Mouse (Mus musculus): ENCODE measurements around the gene Tmem159. TPM values are rescaled to one million over a fixed set of nuclear protein-coding genes. Genes with fewer than 3 reads are reported as not detected.

The Tmem159 gene
- total RNA-seq (2012; rRNA removed) (not detected in 2 replicates), polyA plus RNA-seq (2012; ENCODE audit: insufficient read depth in 1 of 2, insufficient read length in 2 of 2, low read depth in 1 of 2, low replicate concordance in 2 of 2, missing spikeins in 1 of 2) (not detected)

- Histone ChIP-seq H3K4me1 (ENCODE audit: control insufficient read depth in 1 of 2, insufficient read depth in 2 of 2, low read length in 2 of 2) (no peaks in the 10 kb centered on the region), H3K9ac (ENCODE audit: control insufficient read depth, low read depth, low read length, poor library complexity, severe bottlenecking) (no peak within 1 kb of the TSS), H3K9me3 (replicated peaks; ENCODE audit: insufficient read depth, low read length) (no peaks in the 10 kb centered on the region), H3K79me2 (ENCODE audit: control insufficient read depth, insufficient read depth, low read length, poor library complexity) (no peaks in the 10 kb centered on the region), H3K36me3 (ENCODE audit: control insufficient read depth in 1 of 2, insufficient read depth in 2 of 2, low read length in 2 of 2) (no peaks in the 10 kb centered on the region), H3K4me3 (ENCODE audit: control insufficient read depth in 1 of 2, insufficient read depth in 1 of 2, low read depth in 2 of 2, low read length in 2 of 2) (no peak within 1 kb of the TSS), H3K27ac (ENCODE audit: control insufficient read depth, low read depth, low read length) (no peak within 1 kb of the TSS), H3K27me3 (ENCODE audit: control insufficient read depth in 1 of 2, insufficient read depth in 2 of 2, low read length in 2 of 2) (no peaks in the 10 kb centered on the region)
- TF ChIP-seq MAZ (IDR thresholded peaks at IDR 0.05; ENCODE audit: low read depth, low read length) (no peak), EP300 (IDR thresholded peaks at IDR 0.05; ENCODE audit: low read depth in 1 of 2, low read length in 2 of 2) (no peak), POLR2AphosphoS5 (IDR thresholded peaks at IDR 0.05; ENCODE audit: borderline replicate concordance, low read depth, low read length) (no peak), POLR2A (IDR thresholded peaks at IDR 0.05; ENCODE audit: control insufficient read depth in 1 of 2, insufficient read depth in 1 of 2, low read depth in 1 of 2, low read length in 2 of 2, poor library complexity in 1 of 2) (no peak), MAX (IDR thresholded peaks at IDR 0.05; ENCODE audit: low read length) (no peak), BHLHE40 (IDR thresholded peaks at IDR 0.05; ENCODE audit: borderline replicate concordance, low read depth, low read length) (no peak), E2F4 (IDR thresholded peaks at IDR 0.05; ENCODE audit: borderline replicate concordance, low read depth, low read length) (no peak), MEF2A (IDR thresholded peaks at IDR 0.05; ENCODE audit: extremely low read depth, insufficient replicate concordance, low read depth, low read length, poor library complexity, severe bottlenecking) (no peak), ETS1 (IDR thresholded peaks at IDR 0.05; ENCODE audit: low read depth, low read length) (no peak), TAL1 (IDR thresholded peaks at IDR 0.05; ENCODE audit: low read length) (no peak), ZMIZ1 (IDR thresholded peaks at IDR 0.05; ENCODE audit: low read depth, low read length) (no peak), NELFE (IDR thresholded peaks at IDR 0.05; ENCODE audit: low read depth, low read length) (no peak), CTCF (IDR thresholded peaks at IDR 0.05 in 2 of 3, conservative IDR thresholded peaks at IDR 0.05 in 1 of 3; ENCODE audit: control insufficient read depth in 1 of 3, insufficient read depth in 1 of 3, low read depth in 2 of 3, low read length in 3 of 3, poor library complexity in 1 of 3, severe bottlenecking in 1 of 3) (no peak), CHD1 (IDR thresholded peaks at IDR 0.05; ENCODE audit: low read depth, low read length) (no peak), MXI1 (IDR thresholded peaks at IDR 0.05; ENCODE audit: low read depth, low read length) (no peak), MYB (IDR thresholded peaks at IDR 0.05; ENCODE audit: low read depth, low read length) (no peak), JUND (IDR thresholded peaks at IDR 0.05; ENCODE audit: low read depth, low read length) (no peak)
- DNase-seq (ENCODE audit: low read depth, low spot score): no peak
These were observed at the start of gene Tmem159 for GRCm38 (mm10) chr7:120102164-120102972. Gene Tmem159 (plus strand): TSS chr7:120102353.

GRCm38 (mm10) chr7:120054016-120054415, 48.1 kb upstream of the Tmem159 start:
- no peak for DNase-seq (ENCODE audit: low read depth, low spot score)
- TF ChIP-seq TBP (IDR thresholded peaks at IDR 0.05; ENCODE audit: low read depth, low read length): no peak
- no peak for TF ChIP-seq GATA1 (IDR thresholded peaks at IDR 0.05; ENCODE audit: low read depth, low read length)
- no peak for TF ChIP-seq JUND (IDR thresholded peaks at IDR 0.05; ENCODE audit: low read depth, low read length)
- no peak for TF ChIP-seq SMC3 (IDR thresholded peaks at IDR 0.05; ENCODE audit: low read depth, low read length)
- no peak for TF ChIP-seq KAT2A (conservative IDR thresholded peaks at IDR 0.05; ENCODE audit: low read depth, low read length)
- no peak for TF ChIP-seq TAL1 (IDR thresholded peaks at IDR 0.05; ENCODE audit: low read length)
- no peak for TF ChIP-seq MAFK (IDR thresholded peaks at IDR 0.05; ENCODE audit: borderline replicate concordance, low read depth, low read length)
- TF ChIP-seq HCFC1 (IDR thresholded peaks at IDR 0.05; ENCODE audit: low read depth, low read length): no peak
- Histone ChIP-seq H3K9ac (ENCODE audit: control insufficient read depth, low read depth, low read length, poor library complexity, severe bottlenecking) (no peak overlapping the region), H3K4me1 (ENCODE audit: control insufficient read depth in 1 of 2, insufficient read depth in 2 of 2, low read length in 2 of 2) (no peaks in the 10 kb centered on the region), H3K27ac (ENCODE audit: control insufficient read depth, low read depth, low read length) (no peak overlapping the region), H3K36me3 (ENCODE audit: control insufficient read depth in 1 of 2, insufficient read depth in 2 of 2, low read length in 2 of 2) (no peaks in the 10 kb centered on the region), H3K9me3 (replicated peaks; ENCODE audit: insufficient read depth, low read length) (no peaks in the 10 kb centered on the region), H3K79me2 (ENCODE audit: control insufficient read depth, insufficient read depth, low read length, poor library complexity) (no peaks in the 10 kb centered on the region), H3K27me3 (ENCODE audit: control insufficient read depth in 1 of 2, insufficient read depth in 2 of 2, low read length in 2 of 2) (no peaks in the 10 kb centered on the region), H3K4me3 (ENCODE audit: control insufficient read depth in 1 of 2, insufficient read depth in 1 of 2, low read depth in 2 of 2, low read length in 2 of 2) (no peak overlapping the region)
